In genomic region chr7:64610875-64611274, GRCm38 (mm10) we compare ENCODE assay signal across 11 mouse cellular contexts.
DNase-seq lines count a peak whose midpoint lies in the region; ATAC-seq and TF ChIP-seq lines count a peak whose summit lies in the region.
"Had no signal": no experiment of that assay in that cellular context is flagged by ENCODE, and none has a peak within 500 bp of the region (broad histone marks: within the 10 kb centered on the region; RNA-seq: fewer than 3 reads in every experiment).

No protein-coding gene starts in this region.

- no peaks in the 10 kb centered on the region for H3K36me3 ChIP-seq in kidney, postnatal 0 days (ENCODE audit: insufficient read depth, low read length)
- H3K36me3 ChIP-seq in kidney, embryonic 16.5 days (ENCODE audit: insufficient read depth, low read length) = no peaks in the 10 kb centered on the region

- no peak overlapping the region for H3K4me3 ChIP-seq in kidney, postnatal 0 days (replicated peaks; ENCODE audit: low read depth, low read length)
- H3K4me3 ChIP-seq in kidney, embryonic 16.5 days (ENCODE audit: low read length) = no peak overlapping the region

- no peak overlapping the region for H3K27ac ChIP-seq in kidney, postnatal 0 days
- no peak overlapping the region for H3K27ac ChIP-seq in kidney, embryonic 16.5 days (ENCODE audit: low read length)
- H3K27ac ChIP-seq: macrophage had no signal

- ATAC-seq in kidney, postnatal 0 days (replicated peaks; ENCODE audit: low FRiP score, low read depth) = no peak
- ATAC-seq in kidney, embryonic 16.5 days (ENCODE audit: low FRiP score, low TSS enrichment) = no peak

- no peak overlapping the region for H3K9ac ChIP-seq in kidney, postnatal 0 days (ENCODE audit: low read depth, low read length)
- H3K9ac ChIP-seq in kidney, embryonic 16.5 days (replicated peaks; ENCODE audit: low read length) = no peak overlapping the region

- TF ChIP-seq CTCF in kidney, postnatal 0 days (IDR thresholded peaks at IDR 0.05; ENCODE audit: low read depth) = peak; percentile 28; the same call in 1 of the 2 replicates

- H3K4me1 ChIP-seq in kidney, postnatal 0 days (replicated peaks; ENCODE audit: insufficient read depth, low read length) = no peaks in the 10 kb centered on the region
- no peaks in the 10 kb centered on the region for H3K4me1 ChIP-seq in kidney, embryonic 16.5 days (ENCODE audit: insufficient read depth, low read length)

- no peak overlapping the region for H3K4me2 ChIP-seq in kidney, postnatal 0 days (ENCODE audit: low read length)
- H3K4me2 ChIP-seq in kidney, embryonic 16.5 days (replicated peaks; ENCODE audit: low read depth, low read length) = no peak overlapping the region

- H3K27me3 ChIP-seq in kidney, postnatal 0 days (ENCODE audit: insufficient read depth, low read length) = no peaks in the 10 kb centered on the region
- no peaks in the 10 kb centered on the region for H3K27me3 ChIP-seq in kidney, embryonic 16.5 days (ENCODE audit: insufficient read depth, low read length)

- 69% methylated on average over 4 of the region's 4 CpGs for WGBS in kidney, postnatal 0 days
- WGBS in kidney, embryonic 16.5 days = 75% methylated on average over 4 of the region's 4 CpGs

- H3K9me3 ChIP-seq in kidney, postnatal 0 days (replicated peaks; ENCODE audit: low read length) = no peaks in the 10 kb centered on the region
- H3K9me3 ChIP-seq in kidney, embryonic 16.5 days (ENCODE audit: low read length) = peaks cover 5% of the 10 kb centered on the region; the same call in 1 of the 2 replicates

- peak; percentile 38 for DNase-seq in cerebellum, adult 9-11 months
- DNase-seq in cerebellum, adult 9-10 months = no peak
- no peak for DNase-seq in kidney, postnatal 0 days (ENCODE audit: low spot score)
- DNase-seq in 416B (ENCODE audit: low read depth) (peak; percentile 1), ZHBTc4 (ENCODE audit: low read depth, low spot score) (peak; percentile 59)
- no peak for DNase-seq in T-cell, adult 2 months (ENCODE audit: low spot score)
- DNase-seq in kidney, postnatal 25 days = no peak
- DNase-seq: gastrocnemius, postnatal 14 days; kidney, adult 8-10 months had no signal

Comparison
In these comparisons a context has a peak if more than half of its experiments do, and no peak if none do; other contexts are left out.
1. DNase-seq: peak in cerebellum, adult 9-11 months (single experiment), 416B (single experiment) and ZHBTc4 (single experiment); none in cerebellum, adult 9-10 months (single experiment), kidney, postnatal 0 days (single experiment), T-cell, adult 2 months (single experiment) and kidney, postnatal 25 days (0 of 2).